27 mouse cellular contexts compared by ENCODE assay signal in genomic region chr6:17828382-17828781, GRCm38 (mm10).
A peak's percentile ranks its signal among the peaks of the same experiment; 100 is the strongest.
DNase-seq lines count a peak whose midpoint lies in the region; ATAC-seq lines count a peak whose summit lies in the region.
"Had no signal": no experiment of that assay in that cellular context is flagged by ENCODE, and none has a peak within 500 bp of the region (broad histone marks: within the 10 kb centered on the region; RNA-seq: fewer than 3 reads in every experiment).

No protein-coding gene starts in this region.

- DNase-seq in frontal cortex, postnatal 25 days (ENCODE audit: low spot score in 2 of 2): no peak
- DNase-seq in lung, postnatal 25 days (ENCODE audit: low spot score): no peak
- DNase-seq in brain, adult 2 months (ENCODE audit: low read depth, low spot score): peak; percentile 29
- DNase-seq in left cerebral cortex, adult 9 months (ENCODE audit: low spot score in 2 of 2): no peak
- DNase-seq in liver: no peak
- DNase-seq: adrenal gland, adult 2 months; adrenal gland, postnatal 36 days; B cell, adult 2 months; cerebellum, adult 2 months; heart, postnatal 36 days; kidney, adult 9 months; kidney, postnatal 10 days; layer of hippocampus, adult 9-11 months; lung, postnatal 10 days; retina, postnatal 1 day; right cerebral cortex, postnatal 14 days had no signal

- peaks cover 6% of the 10 kb centered on the region; the same call in 1 of the 2 replicates for H3K36me3 ChIP-seq in lung, embryonic 15.5 days

- 0 out of 2 replicates have a peak, but pooled peaks have one; percentile 39 for ATAC-seq in frontal cortex, adult (ENCODE audit: low TSS enrichment)
- peak; percentile 45; the same call in 1 of the 2 replicates for ATAC-seq in lung, embryonic 15.5 days (ENCODE audit: borderline replicate concordance, extremely low read depth, low FRiP score, low TSS enrichment)
- peak; percentile 9 to 51; a peak in 1 of 4 replicates for ATAC-seq in hematopoietic stem cell, adult 5-6 weeks (replicated peaks in 1 of 2; ENCODE audit: insufficient read depth in 1 of 2, low FRiP score in 2 of 2, low TSS enrichment in 1 of 2, low read depth in 1 of 2, poor library complexity in 2 of 2, severe bottlenecking in 2 of 2)
- ATAC-seq: intestine, postnatal 0 days had no signal

- H3K4me3 ChIP-seq in lung, embryonic 15.5 days: no peak overlapping the region
- H3K4me3 ChIP-seq: heart, embryonic 15.5 days; limb, embryonic 12.5 days; megakaryocyte, embryonic 14.5 days; midbrain, embryonic 12.5 days; neural tube, embryonic 13.5 days had no signal

- H3K9ac ChIP-seq in lung, embryonic 15.5 days: no peak overlapping the region
- H3K9ac ChIP-seq: heart, embryonic 15.5 days; hindbrain, embryonic 14.5 days; limb, embryonic 12.5 days; midbrain, embryonic 12.5 days; neural tube, embryonic 13.5 days had no signal

- no peaks in the 10 kb centered on the region for H3K9me3 ChIP-seq in lung, embryonic 15.5 days
- H3K9me3 ChIP-seq: heart, embryonic 15.5 days; megakaryocyte, embryonic 14.5 days had no signal

- WGBS in lung, embryonic 15.5 days: 51% methylated on average over 4 of the region's 4 CpGs

- H3K4me1 ChIP-seq in lung, embryonic 15.5 days: peaks cover 2% of the 10 kb centered on the region; the same call in 1 of the 2 replicates
- H3K4me1 ChIP-seq: limb, embryonic 12.5 days; midbrain, embryonic 12.5 days; neural tube, embryonic 13.5 days had no signal

- H3K4me2 ChIP-seq in lung, embryonic 15.5 days: no peak overlapping the region
- H3K4me2 ChIP-seq: heart, embryonic 15.5 days; hindbrain, embryonic 14.5 days; limb, embryonic 12.5 days; liver, embryonic 11.5 days; midbrain, embryonic 12.5 days; neural tube, embryonic 13.5 days had no signal

- no peaks in the 10 kb centered on the region for H3K27me3 ChIP-seq in lung, embryonic 15.5 days
- H3K27me3 ChIP-seq: heart, embryonic 15.5 days; limb, embryonic 12.5 days; megakaryocyte, embryonic 14.5 days; midbrain, embryonic 12.5 days; neural tube, embryonic 13.5 days had no signal

- H3K27ac ChIP-seq in lung, embryonic 15.5 days: no peak overlapping the region
- H3K27ac ChIP-seq: heart, embryonic 15.5 days; hindbrain, embryonic 14.5 days; limb, embryonic 12.5 days; midbrain, embryonic 12.5 days; neural tube, embryonic 13.5 days had no signal
